Mouse (Mus musculus) E14TG2a.4 (cell line): ENCODE results near the gene Lrrc45.

Experiments
- CTCF ChIP-seq: conservative IDR thresholded peaks from 2 replicates; pipeline ENCODE4 v1.5.1; 2014; ENCODE audit warnings: low read length
- NANOG ChIP-seq: IDR thresholded peaks from 2 replicates; pipeline ENCODE4 v1.6.1; 2014; ENCODE audit warnings: borderline replicate concordance, low read length, mixed read lengths

DNA sequence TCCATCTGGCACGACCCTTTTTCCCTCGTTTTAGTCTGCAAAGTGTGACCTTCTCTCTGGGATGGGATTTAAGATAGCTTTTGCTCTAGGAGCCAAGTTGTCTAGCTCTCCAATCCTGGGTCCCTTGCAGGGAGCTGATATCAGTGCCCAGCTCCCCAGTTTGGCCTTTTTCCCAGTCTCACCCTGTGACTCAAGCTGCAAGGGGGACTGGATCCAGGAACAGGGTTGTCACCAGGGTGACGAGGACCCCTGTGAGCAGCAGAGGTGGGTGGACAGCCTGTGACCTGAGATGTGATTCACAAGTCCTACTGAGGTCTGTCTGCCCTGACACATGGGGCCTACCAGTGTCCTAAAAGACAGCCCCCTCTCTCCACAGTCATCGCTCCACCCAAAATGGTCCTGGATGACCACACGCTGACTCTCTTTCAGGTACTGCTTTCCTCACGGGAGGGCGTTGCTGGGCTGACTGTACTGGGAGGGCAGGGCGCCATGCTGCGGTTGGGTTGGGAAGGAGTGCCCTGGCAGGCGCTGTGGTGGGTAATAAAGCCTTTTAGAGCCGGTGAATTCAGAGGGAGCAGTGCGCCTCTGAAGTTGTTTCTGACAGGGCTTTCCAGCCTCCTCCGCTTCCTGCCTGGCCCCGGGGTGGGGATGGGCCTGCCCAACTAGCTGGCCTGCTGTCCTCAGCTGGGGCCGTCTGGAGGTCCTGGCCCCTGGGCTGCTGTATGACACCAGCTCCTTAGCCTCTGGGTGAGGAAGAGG, 9.8 kb upstream of the Lrrc45 start:
- TF ChIP-seq CTCF (no peak), NANOG (no peak)
